Mouse (Mus musculus) forebrain, embryonic 14.5 days (tissue): ENCODE measurements around the gene Taar7f. TPM values are rescaled to one million over a fixed set of nuclear protein-coding genes. Genes with fewer than 3 reads are reported as not detected.
"Not testable (repeated sequence)": the region's sequence is repeated elsewhere in the genome, so short reads cannot be mapped to it uniquely, and the experiment has no call there.

Experiments
- ATAC-seq: fragments of 200-750 bp; cut with Nextera tagmentation; 2 replicates; pipeline ENCODE4 v1.8.0; 2017; ENCODE audit warnings: mild to moderate bottlenecking, moderate library complexity
- DNase-seq: peaks from one replicate; pipeline ENCODE4 v3.0.0-alpha.2; 2015; ENCODE audit warnings: low spot score
- H3K27ac ChIP-seq: fragments of 300-500 bp; sonication (generic); 2 replicates; pipeline ENCODE4 v1.5.1; 2014; ENCODE audit warnings: low read depth, mild to moderate bottlenecking, control low read depth, low read length, moderate library complexity
- H3K27me3 ChIP-seq: fragments of 300-500 bp; sonication (generic); replicated peaks from 2 replicates; pipeline ENCODE4 v1.6.1; 2014; ENCODE audit warnings: low read length, control low read depth, mixed read lengths; ENCODE audit not compliant: control insufficient read depth, insufficient read depth
- H3K36me3 ChIP-seq: fragments of 300-500 bp; sonication (generic); 2 replicates; pipeline ENCODE4 v1.6.1; 2014; ENCODE audit warnings: low read length, control low read depth; ENCODE audit not compliant: control insufficient read depth, insufficient read depth
- H3K4me1 ChIP-seq: fragments of 300-500 bp; sonication (generic); 2 replicates; pipeline ENCODE4 v1.6.1; 2014; ENCODE audit warnings: antibody characterized with exemption, low read length, control low read depth; ENCODE audit not compliant: control insufficient read depth, insufficient read depth
- H3K4me2 ChIP-seq: fragments of 300-500 bp; sonication (generic); 2 replicates; pipeline ENCODE4 v1.6.1; 2014; ENCODE audit warnings: mild to moderate bottlenecking, control low read depth, low read length
- H3K4me3 ChIP-seq: fragments of 300-500 bp; sonication (generic); 2 replicates; pipeline ENCODE4 v1.5.1; 2014; ENCODE audit warnings: low read depth, low read length, control low read depth
- H3K9ac ChIP-seq: fragments of 300-500 bp; sonication (generic); 2 replicates; pipeline ENCODE4 v1.6.1; 2014; ENCODE audit warnings: mild to moderate bottlenecking, low read length, control low read depth, moderate library complexity
- H3K9me3 ChIP-seq: fragments of 300-500 bp; sonication (generic); replicated peaks from 2 replicates; pipeline ENCODE4 v1.6.1; 2016; ENCODE audit warnings: low read length, control low read depth, mixed read lengths; ENCODE audit not compliant: control insufficient read depth
- WGBS: fragments of 180-500 bp; shearing (Covaris S2); extraction: QIAGEN DNeasy Blood & Tissue Kit; methylation state at CpG from one replicate; pipeline ENCODE4 v1.1.7; 2014; 5-methylcytosine and 5-hydroxymethylcytosine counted together
- polyA plus RNA-seq: library from polyadenylated mRNA; unstranded; fragments of >200 nt; fragmentation: Nextera tagmentation; extraction: Ambion mirVana; gene quantifications from 2 replicates; pipeline ENCODE4 v1.2.1, GENCODE M21; 2014

Taar7f gene
- polyA plus RNA-seq, 1 experiment from 2014 or later = not detected

DNA sequence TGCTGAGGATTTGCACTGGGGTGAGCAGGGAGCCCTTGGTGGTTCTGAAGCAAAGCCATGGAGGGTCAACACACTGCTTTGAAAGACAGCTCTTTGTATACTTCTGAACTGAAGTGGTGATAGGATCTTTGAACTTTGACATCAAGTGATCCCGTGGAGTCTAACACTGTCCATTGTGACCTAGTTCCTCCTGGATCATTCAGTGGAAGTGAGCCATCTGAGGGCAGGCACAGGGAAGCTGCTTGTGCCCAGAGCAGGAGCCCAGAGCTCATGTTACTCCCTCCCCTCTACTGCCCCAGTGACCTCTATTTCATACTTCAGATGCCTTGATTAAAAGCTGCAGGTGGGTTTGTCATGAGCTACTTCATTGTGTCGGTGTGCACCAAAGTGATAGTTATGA, 47.7 kb downstream of the Taar7f start:
- not testable (repeated sequence) for H3K36me3 ChIP-seq, H3K9ac ChIP-seq, H3K27ac ChIP-seq, ATAC-seq, H3K27me3 ChIP-seq, H3K4me1 ChIP-seq, H3K4me3 ChIP-seq, DNase-seq, H3K4me2 ChIP-seq, H3K9me3 ChIP-seq
- WGBS = 87% methylated on average over 2 of the region's 2 CpGs

Other genes starting within 250 kb of the Taar7f start
- gene Vnn3, start 198.0 kb upstream of the Taar7f start, polyA plus RNA-seq = 0.11 TPM in 1 of 2 replicates, not detected in the other
- gene Vnn1, start 154.8 kb upstream of the Taar7f start, polyA plus RNA-seq = 0.23 and 0.54 TPM in 2 replicates
- not detected in 2 replicates for gene Taar1, start 129.2 kb upstream of the Taar7f start, polyA plus RNA-seq
- not detected in 2 replicates for gene Taar2, start 110.9 kb upstream of the Taar7f start, polyA plus RNA-seq
- gene Taar3, start 100.0 kb upstream of the Taar7f start, polyA plus RNA-seq = not detected in 2 replicates
- gene Taar4, start 89.0 kb upstream of the Taar7f start, polyA plus RNA-seq = 0.28 TPM in 1 of 2 replicates, not detected in the other
- gene Taar5, start 78.8 kb upstream of the Taar7f start, polyA plus RNA-seq = not detected in 2 replicates
- not detected in 2 replicates for gene Taar6, start 63.9 kb upstream of the Taar7f start, polyA plus RNA-seq
- gene Taar7a, start 56.0 kb upstream of the Taar7f start, polyA plus RNA-seq = not detected in 2 replicates
- gene Taar7b, start 49.6 kb upstream of the Taar7f start, polyA plus RNA-seq = not detected in 2 replicates
- gene Taar7d, start 22.3 kb upstream of the Taar7f start, polyA plus RNA-seq = not detected in 2 replicates
- gene Taar7e, start 11.9 kb upstream of the Taar7f start, polyA plus RNA-seq = not detected in 2 replicates
- not detected in 2 replicates for gene Taar8a, start 27.0 kb downstream of the Taar7f start, polyA plus RNA-seq
- not detected in 2 replicates for gene Taar8b, start 42.8 kb downstream of the Taar7f start, polyA plus RNA-seq
- gene Taar8c, start 52.4 kb downstream of the Taar7f start, polyA plus RNA-seq = not detected in 2 replicates
- not detected in 2 replicates for gene Taar9, start 60.0 kb downstream of the Taar7f start, polyA plus RNA-seq
- gene Stx7, start 99.8 kb downstream of the Taar7f start, polyA plus RNA-seq = 275 and 313 TPM in 2 replicates
- 1.7 and 2.1 TPM in 2 replicates for gene Moxd1, start 174.0 kb downstream of the Taar7f start, polyA plus RNA-seq